Mouse (Mus musculus): Measurements from ENCODE around the gene Kif3c. TPM values are rescaled to one million over a fixed set of nuclear protein-coding genes. Genes with fewer than 3 reads are reported as not detected.

Gene Kif3c
- polyA plus RNA-seq, 2 experiments = 10.4 to 15.7 TPM

DNA sequence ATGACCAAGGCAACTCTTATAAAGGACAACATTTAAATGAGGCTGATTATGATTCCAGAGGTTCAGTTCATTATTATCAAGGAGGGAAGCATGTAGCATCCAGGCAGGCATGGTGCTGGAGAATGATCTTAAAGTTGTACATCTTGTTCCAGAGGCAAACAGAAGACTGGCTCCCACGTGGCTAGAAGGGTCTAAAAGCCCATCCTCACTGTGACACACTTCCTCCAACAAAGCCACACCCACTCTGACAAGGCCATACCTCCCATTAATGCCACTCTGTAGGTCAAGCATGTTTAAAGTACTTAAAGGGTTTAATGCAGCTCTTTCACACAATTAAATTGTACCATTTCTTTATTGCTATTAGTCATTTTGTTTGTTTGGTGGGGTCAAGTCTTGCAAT lies 68.8 kb downstream of the Kif3c start:
- H3K36me3 ChIP-seq (ENCODE audit: control insufficient read depth, insufficient read depth, low read length) = 0 out of 2 replicates have a peak, but pooled peaks cover 6% of the 10 kb centered on the region
- no peaks in the 10 kb centered on the region for H3K9me3 ChIP-seq (ENCODE audit: control insufficient read depth, low read length)
- H3K27me3 ChIP-seq (ENCODE audit: control insufficient read depth, insufficient read depth, low read length) = no peaks in the 10 kb centered on the region
- WGBS = 56% methylated on average over 1 of the region's 1 CpGs
- H3K4me2 ChIP-seq (replicated peaks; ENCODE audit: low read depth, low read length, severe bottlenecking) = no peak overlapping the region
- no peak overlapping the region for H3K4me3 ChIP-seq (replicated peaks; ENCODE audit: low read length)
- H3K9ac ChIP-seq (ENCODE audit: low read depth, low read length, severe bottlenecking) = no peak overlapping the region
- H3K4me1 ChIP-seq (ENCODE audit: control insufficient read depth, insufficient read depth, low read length) = no peaks in the 10 kb centered on the region
- no peak for DNase-seq (ENCODE audit: low spot score)
- no peak for TF ChIP-seq POLR2A (IDR thresholded peaks at IDR 0.05; ENCODE audit: borderline replicate concordance, extremely low read depth, insufficient read depth, insufficient read length)
- no peak for ATAC-seq (ENCODE audit: low FRiP score, low read depth)
- H3K27ac ChIP-seq (replicated peaks; ENCODE audit: low read depth, low read length) = no peak overlapping the region

DNA sequence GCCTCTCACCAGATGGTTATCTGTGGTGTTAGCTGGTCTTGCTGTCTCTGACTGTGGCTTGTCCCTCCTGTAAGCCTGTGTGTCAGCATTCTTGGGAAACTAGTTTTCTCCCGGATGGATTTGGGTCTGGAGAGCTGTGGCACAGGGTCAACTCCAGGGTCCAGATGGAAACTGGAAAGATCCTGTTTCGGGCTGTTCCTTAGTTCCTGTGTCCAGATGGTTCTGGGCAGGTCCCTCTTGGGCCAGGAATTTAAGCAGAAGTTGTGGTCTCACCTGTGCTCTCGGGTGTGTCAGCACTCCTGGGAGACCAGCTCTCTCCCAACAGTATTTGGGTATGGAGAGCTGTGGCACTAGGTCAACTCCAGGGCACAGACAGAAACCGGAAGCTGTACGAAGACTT lies 71.5 kb downstream of the Kif3c start:
- Histone ChIP-seq H3K4me1 (ENCODE audit: control insufficient read depth, insufficient read depth, low read length) (no peaks in the 10 kb centered on the region), H3K27ac (replicated peaks; ENCODE audit: low read depth, low read length) (no peak overlapping the region), H3K9me3 (ENCODE audit: control insufficient read depth, low read length) (no peaks in the 10 kb centered on the region), H3K36me3 (ENCODE audit: control insufficient read depth, insufficient read depth, low read length) (0 out of 2 replicates have a peak, but pooled peaks cover 6% of the 10 kb centered on the region), H3K4me2 (replicated peaks; ENCODE audit: low read depth, low read length, severe bottlenecking) (no peak overlapping the region), H3K27me3 (ENCODE audit: control insufficient read depth, insufficient read depth, low read length) (no peaks in the 10 kb centered on the region), H3K4me3 (replicated peaks; ENCODE audit: low read length) (no peak overlapping the region), H3K9ac (ENCODE audit: low read depth, low read length, severe bottlenecking) (no peak overlapping the region)
- no peak for DNase-seq (ENCODE audit: low spot score)
- TF ChIP-seq POLR2A (IDR thresholded peaks at IDR 0.05; ENCODE audit: borderline replicate concordance, extremely low read depth, insufficient read depth, insufficient read length) = no peak
- 91% methylated on average over 5 of the region's 5 CpGs for WGBS
- ATAC-seq (ENCODE audit: low FRiP score, low read depth) = no peak

GRCm38 (mm10) chr12:3437815-3438214 lies 72.9 kb downstream of the Kif3c start:
- no peaks in the 10 kb centered on the region for H3K27me3 ChIP-seq (ENCODE audit: control insufficient read depth, insufficient read depth, low read length)
- 100% methylated on average over 1 of the region's 1 CpGs for WGBS
- no peak for TF ChIP-seq POLR2A (IDR thresholded peaks at IDR 0.05; ENCODE audit: borderline replicate concordance, extremely low read depth, insufficient read depth, insufficient read length)
- ATAC-seq (ENCODE audit: low FRiP score, low read depth) (no peak), DNase-seq (ENCODE audit: low spot score) (no peak)
- peaks cover 6% of the 10 kb centered on the region; the same call in 1 of the 2 replicates for H3K36me3 ChIP-seq (ENCODE audit: control insufficient read depth, insufficient read depth, low read length)
- no peaks in the 10 kb centered on the region for H3K9me3 ChIP-seq (ENCODE audit: control insufficient read depth, low read length)
- H3K4me2 ChIP-seq (replicated peaks; ENCODE audit: low read depth, low read length, severe bottlenecking) = no peak overlapping the region
- H3K4me3 ChIP-seq (replicated peaks; ENCODE audit: low read length) = no peak overlapping the region
- H3K4me1 ChIP-seq (ENCODE audit: control insufficient read depth, insufficient read depth, low read length) = no peaks in the 10 kb centered on the region
- no peak overlapping the region for H3K9ac ChIP-seq (ENCODE audit: low read depth, low read length, severe bottlenecking)
- no peak overlapping the region for H3K27ac ChIP-seq (replicated peaks; ENCODE audit: low read depth, low read length)

DNA sequence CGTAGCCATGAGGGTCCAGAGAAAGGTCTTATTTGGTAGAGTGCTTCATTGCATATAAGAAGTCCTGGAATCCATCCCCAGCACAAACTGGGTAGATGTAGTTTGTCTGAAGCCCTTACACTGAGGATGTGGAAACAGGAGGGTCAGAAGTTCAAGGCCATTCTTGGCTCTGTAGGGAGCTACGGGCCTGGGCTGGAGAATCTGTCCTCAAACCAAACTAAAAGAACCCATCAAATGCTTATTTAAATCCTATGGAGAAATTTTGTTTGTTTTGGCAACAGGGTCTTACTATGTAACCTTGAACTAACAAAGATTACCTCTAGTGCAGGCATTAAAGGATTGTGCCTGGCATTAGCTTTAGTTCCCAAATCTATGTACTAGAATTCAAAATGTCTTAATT lies 76.0 kb downstream of the Kif3c start:
- 79% methylated on average over 2 of the region's 2 CpGs for WGBS
- ATAC-seq (ENCODE audit: low FRiP score, low read depth) (no peak), DNase-seq (ENCODE audit: low spot score) (no peak)
- Histone ChIP-seq H3K4me1 (ENCODE audit: control insufficient read depth, insufficient read depth, low read length) (no peaks in the 10 kb centered on the region), H3K9me3 (ENCODE audit: control insufficient read depth, low read length) (no peaks in the 10 kb centered on the region), H3K4me3 (replicated peaks; ENCODE audit: low read length) (no peak overlapping the region), H3K9ac (ENCODE audit: low read depth, low read length, severe bottlenecking) (no peak overlapping the region), H3K27ac (replicated peaks; ENCODE audit: low read depth, low read length) (no peak overlapping the region), H3K4me2 (replicated peaks; ENCODE audit: low read depth, low read length, severe bottlenecking) (no peak overlapping the region), H3K27me3 (ENCODE audit: control insufficient read depth, insufficient read depth, low read length) (no peaks in the 10 kb centered on the region), H3K36me3 (ENCODE audit: control insufficient read depth, insufficient read depth, low read length) (peaks cover 6% of the 10 kb centered on the region)
- TF ChIP-seq POLR2A (IDR thresholded peaks at IDR 0.05; ENCODE audit: borderline replicate concordance, extremely low read depth, insufficient read depth, insufficient read length) = no peak

DNA sequence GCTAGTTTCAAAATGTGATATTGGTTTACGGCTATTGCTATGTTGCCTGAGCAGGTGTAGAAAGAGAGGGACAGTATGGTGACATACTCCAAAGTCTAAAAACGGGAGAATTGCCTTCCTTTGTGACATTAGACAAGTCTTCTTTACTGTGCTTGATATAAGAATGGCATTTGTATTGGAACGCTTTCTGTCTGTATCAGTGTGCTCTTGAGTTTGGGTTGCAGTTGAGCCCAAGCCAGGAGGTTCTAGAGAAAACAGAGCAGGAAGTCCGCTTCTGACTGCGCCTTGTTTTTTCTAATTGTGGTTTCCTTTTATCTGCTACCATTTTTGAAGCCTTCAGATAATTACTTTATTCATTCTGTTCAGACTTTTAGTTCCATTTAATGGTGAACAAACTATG lies 76.4 kb downstream of the Kif3c start:
- no peaks in the 10 kb centered on the region for H3K4me1 ChIP-seq (ENCODE audit: control insufficient read depth, insufficient read depth, low read length)
- H3K4me2 ChIP-seq (replicated peaks; ENCODE audit: low read depth, low read length, severe bottlenecking) = no peak overlapping the region
- no peaks in the 10 kb centered on the region for H3K27me3 ChIP-seq (ENCODE audit: control insufficient read depth, insufficient read depth, low read length)
- TF ChIP-seq POLR2A (IDR thresholded peaks at IDR 0.05; ENCODE audit: borderline replicate concordance, extremely low read depth, insufficient read depth, insufficient read length) = no peak
- no peak overlapping the region for H3K9ac ChIP-seq (ENCODE audit: low read depth, low read length, severe bottlenecking)
- ATAC-seq (ENCODE audit: low FRiP score, low read depth) (no peak), DNase-seq (ENCODE audit: low spot score) (no peak)
- no peaks in the 10 kb centered on the region for H3K9me3 ChIP-seq (ENCODE audit: control insufficient read depth, low read length)
- 83% methylated on average over 5 of the region's 5 CpGs for WGBS
- no peak overlapping the region for H3K4me3 ChIP-seq (replicated peaks; ENCODE audit: low read length)
- peaks cover 6% of the 10 kb centered on the region for H3K36me3 ChIP-seq (ENCODE audit: control insufficient read depth, insufficient read depth, low read length)
- H3K27ac ChIP-seq (replicated peaks; ENCODE audit: low read depth, low read length) = no peak overlapping the region

GRCm38 (mm10) chr12:3453554-3453953 lies 88.6 kb downstream of the Kif3c start:
- Histone ChIP-seq H3K27ac (replicated peaks; ENCODE audit: low read depth, low read length) (no peak overlapping the region), H3K4me1 (ENCODE audit: control insufficient read depth, insufficient read depth, low read length) (no peaks in the 10 kb centered on the region), H3K9me3 (ENCODE audit: control insufficient read depth, low read length) (no peaks in the 10 kb centered on the region), H3K4me2 (replicated peaks; ENCODE audit: low read depth, low read length, severe bottlenecking) (no peak overlapping the region), H3K9ac (ENCODE audit: low read depth, low read length, severe bottlenecking) (no peak overlapping the region), H3K27me3 (ENCODE audit: control insufficient read depth, insufficient read depth, low read length) (no peaks in the 10 kb centered on the region), H3K36me3 (ENCODE audit: control insufficient read depth, insufficient read depth, low read length) (peaks cover 28% of the 10 kb centered on the region), H3K4me3 (replicated peaks; ENCODE audit: low read length) (no peak overlapping the region)
- ATAC-seq (ENCODE audit: low FRiP score, low read depth) (no peak), DNase-seq (ENCODE audit: low spot score) (no peak)
- no peak for TF ChIP-seq POLR2A (IDR thresholded peaks at IDR 0.05; ENCODE audit: borderline replicate concordance, extremely low read depth, insufficient read depth, insufficient read length)
- WGBS = 91% methylated on average over 3 of the region's 3 CpGs

Other genes starting within 250 kb of the Kif3c start
- 74.8 and 79.4 TPM in 2 replicates for gene Rab10, start 55.2 kb upstream of the Kif3c start, polyA plus RNA-seq (2012; rRNA removed)
- 94.7 and 105 TPM in 2 replicates for gene Rab10, start 55.2 kb upstream of the Kif3c start, polyA plus RNA-seq (2014; fragmentation: Nextera tagmentation; extraction: Ambion mirVana)
- 13.1 and 13.6 TPM in 2 replicates for gene Asxl2, start 61.7 kb downstream of the Kif3c start, polyA plus RNA-seq (2012; rRNA removed)
- 14.7 TPM in 2 replicates for gene Asxl2, start 61.7 kb downstream of the Kif3c start, polyA plus RNA-seq (2014; fragmentation: Nextera tagmentation; extraction: Ambion mirVana)
- gene Dtnb, start 207.2 kb downstream of the Kif3c start, polyA plus RNA-seq (2012; rRNA removed) = 46.5 and 55.7 TPM in 2 replicates
- gene Dtnb, start 207.2 kb downstream of the Kif3c start, polyA plus RNA-seq (2014; fragmentation: Nextera tagmentation; extraction: Ambion mirVana) = 32.3 and 45.6 TPM in 2 replicates